Mouse (Mus musculus) naive thymus-derived CD4-positive, alpha-beta T cell, adult 2 months (primary cell): ENCODE data around the gene Gas2l3.

Experiments used
- DNase-seq: peaks from one replicate; pipeline ENCODE4 v3.0.0-alpha.2; 2011; ENCODE audit warnings: low read depth

Gene Gas2l3

DNA sequence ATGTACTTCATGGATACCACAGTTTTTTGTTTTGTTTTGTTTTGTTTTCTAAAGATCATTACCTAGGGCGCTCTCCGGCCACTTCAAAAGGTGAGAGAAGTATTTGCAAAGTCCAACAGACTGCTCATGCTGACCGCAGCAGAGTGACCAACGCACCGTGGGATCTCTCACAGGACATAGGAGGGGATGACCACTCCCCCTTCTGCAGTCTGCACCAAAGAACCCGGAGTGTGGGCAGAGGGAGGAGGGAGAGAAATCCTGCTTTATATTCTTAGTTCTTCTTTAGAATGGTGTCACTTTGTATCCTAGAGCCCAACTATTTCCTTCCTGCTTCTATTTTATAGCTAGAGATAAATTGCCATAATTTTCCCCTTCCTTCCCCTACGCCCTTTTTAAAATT is 48.4 kb downstream of the Gas2l3 start:
- no peak for DNase-seq

DNA sequence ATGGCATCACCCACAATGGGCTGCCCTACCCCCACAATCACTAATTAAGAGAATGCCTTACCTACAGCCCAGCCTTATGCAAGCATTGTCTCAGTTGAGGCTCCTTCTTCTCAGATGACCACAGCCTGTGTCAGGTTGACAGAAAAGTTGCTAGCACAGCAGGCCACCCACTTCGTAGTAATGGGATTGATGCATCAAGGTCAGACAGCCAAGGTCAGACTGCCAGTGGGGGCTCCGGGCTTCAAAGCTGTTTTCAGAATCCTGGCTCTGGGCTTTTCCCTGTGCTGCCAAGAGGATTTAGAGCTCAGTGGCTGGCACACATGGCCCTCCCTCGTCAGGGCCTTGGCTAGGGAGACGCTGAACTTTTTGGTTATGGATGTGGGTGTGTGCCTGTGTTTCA is 51.1 kb downstream of the Gas2l3 start:
- DNase-seq = no peak

- no peak for DNase-seq
Observed at GRCm38 (mm10) chr10:89391571-89392163, 52.1 kb downstream of the Gas2l3 start.

DNA sequence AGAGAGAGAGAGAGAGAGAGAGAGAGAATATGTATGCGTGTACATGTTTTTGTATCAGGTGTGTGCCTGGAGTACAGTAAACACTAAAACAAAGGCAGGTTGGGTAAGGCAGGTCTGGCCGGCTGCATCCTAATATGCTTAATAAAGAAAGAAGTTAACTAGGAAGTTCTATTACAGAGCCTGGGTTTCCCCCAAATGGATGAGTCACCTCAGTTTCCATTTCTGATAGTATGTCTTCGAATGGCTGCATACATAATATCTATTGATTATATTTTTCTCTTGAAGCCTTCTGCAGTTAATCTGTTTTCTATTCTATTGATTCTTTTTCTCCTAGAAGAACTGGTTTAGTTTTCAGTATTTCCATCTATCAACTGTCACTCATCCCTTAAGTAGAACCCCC is 57.3 kb downstream of the Gas2l3 start:
- DNase-seq = no peak

DNA sequence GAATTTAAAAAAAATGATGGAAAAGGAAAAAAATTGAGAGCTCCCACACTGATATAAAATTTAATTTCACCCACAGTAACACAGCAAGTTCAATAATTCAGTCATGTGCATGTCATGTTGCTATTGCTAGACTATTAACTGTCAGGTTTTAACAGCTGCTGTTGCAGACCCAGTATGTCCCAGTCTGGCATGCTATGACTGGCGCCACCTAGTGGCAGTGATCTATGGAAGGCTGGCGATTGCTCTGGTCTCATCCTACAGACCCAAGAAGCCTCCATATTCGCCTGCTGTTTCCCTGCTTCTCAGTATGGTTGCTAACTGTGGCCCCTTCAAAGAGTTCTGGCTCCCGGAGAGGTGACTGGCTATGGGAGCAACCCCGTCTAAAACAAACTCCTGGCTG is 60.3 kb downstream of the Gas2l3 start:
- peak; percentile 71 for DNase-seq

DNA sequence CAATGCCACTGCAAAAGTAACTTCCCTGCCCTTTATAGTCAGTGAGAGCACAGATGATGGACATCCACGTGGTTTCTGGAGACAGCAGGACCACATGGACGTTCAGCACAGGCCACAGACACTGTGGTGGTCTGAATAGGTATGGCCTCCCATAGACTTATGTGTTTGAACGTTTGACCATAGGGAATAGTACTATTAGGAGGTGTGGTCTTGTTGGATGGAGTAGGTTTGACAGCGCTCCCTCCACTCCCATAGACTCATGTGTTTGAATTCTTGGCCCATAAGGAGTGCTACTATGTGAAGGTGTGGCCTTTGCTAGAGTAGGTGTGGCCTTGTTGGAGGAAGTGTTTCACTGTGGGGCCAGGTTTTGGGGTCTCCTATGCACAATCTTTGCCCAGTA is 66.0 kb downstream of the Gas2l3 start:
- no peak for DNase-seq

GRCm38 (mm10) chr10:89370051-89370450 is 73.7 kb downstream of the Gas2l3 start:
- DNase-seq = no peak

- DNase-seq = no peak
Observed at GRCm38 (mm10) chr10:89358933-89359332, 84.8 kb downstream of the Gas2l3 start.
